Mouse (Mus musculus) CH12.LX (cell line): ENCODE data around the gene Ugt2b34.

Experiments
- CTCF ChIP-seq, 2 experiments: IDR thresholded peaks in 1 of 2; conservative IDR thresholded peaks in 1 of 2; 2 replicates each; pipeline ENCODE4 v1.5.1; 2011 to 2012; ENCODE audit warnings: low read depth in 2 of 2, low read length in 2 of 2, improper control_type of control experiment in 1 of 2, inconsistent platforms in 1 of 2, mild to moderate bottlenecking in 1 of 2, moderate library complexity in 1 of 2
- EP300 ChIP-seq: IDR thresholded peaks from 2 replicates; pipeline ENCODE4 v1.6.1; 2011; ENCODE audit warnings: low read length, improper control_type of control experiment
- HCFC1 ChIP-seq: IDR thresholded peaks from 2 replicates; pipeline ENCODE4 v1.6.1; 2012; ENCODE audit warnings: low read depth, mild to moderate bottlenecking, inconsistent platforms, low read length, improper control_type of control experiment
- MAFK ChIP-seq: IDR thresholded peaks from 2 replicates; pipeline ENCODE4 v1.6.1; 2011; ENCODE audit warnings: low read length, improper control_type of control experiment; ENCODE audit not compliant: insufficient replicate concordance
- POLR2A ChIP-seq: IDR thresholded peaks from 2 replicates; pipeline ENCODE4 v1.6.1; 2011; ENCODE audit warnings: low read depth, mild to moderate bottlenecking, improper control_type of control experiment, low read length
- RAD21 ChIP-seq: IDR thresholded peaks from 2 replicates; pipeline ENCODE4 v1.6.1; 2011; ENCODE audit warnings: low read depth, mild to moderate bottlenecking, low read length, improper control_type of control experiment, moderate library complexity
- RCOR1 ChIP-seq: conservative IDR thresholded peaks from 2 replicates; pipeline ENCODE4 v1.6.1; 2012; ENCODE audit warnings: low read depth, mild to moderate bottlenecking, inconsistent platforms, low read length, improper control_type of control experiment
- ZKSCAN1 ChIP-seq: IDR thresholded peaks from 2 replicates; pipeline ENCODE4 v1.6.1; 2012; ENCODE audit warnings: low read depth, inconsistent platforms, low read length, improper control_type of control experiment, borderline replicate concordance

DNA sequence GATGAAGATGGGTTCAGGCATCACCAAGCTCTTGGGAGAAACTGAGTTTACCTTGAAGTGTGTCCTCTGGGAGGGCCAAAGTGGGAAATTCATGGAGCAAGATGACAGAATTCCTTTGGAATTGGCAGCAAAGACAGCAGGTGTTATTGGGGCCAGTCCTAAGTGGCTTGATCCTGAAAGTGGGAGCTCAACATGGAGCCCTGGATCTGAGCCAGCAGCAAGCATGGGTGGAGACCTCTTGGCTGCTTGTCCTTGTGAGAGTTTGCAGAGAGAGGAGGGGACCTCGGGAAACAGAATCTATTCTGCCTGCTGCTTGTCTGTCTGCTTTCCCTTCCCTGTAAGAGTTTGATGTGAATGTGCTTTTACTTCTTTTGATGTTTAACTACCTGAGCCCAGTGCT is 34.9 kb downstream of the Ugt2b34 start:
- TF ChIP-seq POLR2A (no peak), CTCF (conservative IDR thresholded peaks at IDR 0.05 in 1 of 2, IDR thresholded peaks at IDR 0.05 in 1 of 2; ENCODE audit: low read depth in 2 of 2, low read length in 2 of 2) (no peak), EP300 (no peak), MAFK (no peak), ZKSCAN1 (no peak), HCFC1 (no peak), RAD21 (no peak), RCOR1 (no peak)
